Mouse (Mus musculus) liver, embryonic 11.5 days (tissue): ENCODE data around the gene Smad6. TPM values are rescaled to one million over a fixed set of nuclear protein-coding genes. Genes with fewer than 3 reads are reported as not detected.

ENCODE experiments used
- ATAC-seq: fragments of 200-750 bp; cut with Nextera tagmentation; replicated peaks from 2 replicates; pipeline ENCODE4 v1.8.0; 2017; ENCODE audit warnings: moderate number of reproducible peaks, mild to moderate bottlenecking, moderate TSS enrichment, moderate library complexity; ENCODE audit not compliant: low FRiP score
- DNase-seq: peaks from one replicate; pipeline ENCODE4 v3.0.0-alpha.2; 2017; ENCODE audit warnings: low spot score
- H3K27ac ChIP-seq: fragments of 300-500 bp; sonication (generic); 2 replicates; pipeline ENCODE4 v1.5.1; 2014; ENCODE audit warnings: mild to moderate bottlenecking, low read depth, low read length, control low read depth
- H3K27me3 ChIP-seq: fragments of 300-500 bp; sonication (generic); replicated peaks from 2 replicates; pipeline ENCODE4 v1.6.1; 2014; ENCODE audit warnings: low read length, mixed read lengths; ENCODE audit not compliant: control insufficient read depth, insufficient read depth
- H3K36me3 ChIP-seq: fragments of 300-500 bp; sonication (generic); 2 replicates; pipeline ENCODE4 v1.6.1; 2014; ENCODE audit warnings: mild to moderate bottlenecking, low read length, moderate library complexity, mixed read lengths; ENCODE audit not compliant: control insufficient read depth, insufficient read depth
- H3K4me1 ChIP-seq: fragments of 300-500 bp; sonication (generic); replicated peaks from 2 replicates; pipeline ENCODE4 v1.6.1; 2014; ENCODE audit warnings: low read length, mixed read lengths; ENCODE audit not compliant: control insufficient read depth, insufficient read depth
- H3K4me2 ChIP-seq: fragments of 300-500 bp; sonication (generic); 2 replicates; pipeline ENCODE4 v1.6.1; 2014; ENCODE audit warnings: mild to moderate bottlenecking, control low read depth, moderate library complexity
- H3K4me3 ChIP-seq: fragments of 300-500 bp; sonication (generic); 2 replicates; pipeline ENCODE4 v1.5.1; 2014; ENCODE audit warnings: low read depth, low read length, control low read depth
- H3K9ac ChIP-seq: fragments of 300-500 bp; sonication (generic); 2 replicates; pipeline ENCODE4 v1.6.1; 2014; ENCODE audit warnings: low read depth, low read length, control low read depth
- H3K9me3 ChIP-seq: fragments of 300-500 bp; sonication (generic); 2 replicates; pipeline ENCODE4 v1.6.1; 2016; ENCODE audit warnings: low read length, inconsistent platforms, mixed read lengths; ENCODE audit not compliant: control insufficient read depth
- WGBS: fragments of 180-500 bp; shearing (Covaris S2); extraction: QIAGEN DNeasy Blood & Tissue Kit; methylation state at CpG from one replicate; pipeline ENCODE4 v1.1.7; 2014; 5-methylcytosine and 5-hydroxymethylcytosine counted together
- polyA plus RNA-seq: library from polyadenylated mRNA; unstranded; fragments of >200 nt; fragmentation: Nextera tagmentation; extraction: Ambion mirVana; gene quantifications from 2 replicates; pipeline ENCODE4 v1.2.1, GENCODE M21; 2014

Smad6 gene
- polyA plus RNA-seq, 1 experiment from 2014 or later, result 10.1 TPM

GRCm38 (mm10) chr9:63967408-63968172 is 54.3 kb downstream of the Smad6 start:
- H3K4me1 ChIP-seq, result peaks cover 68% of the 10 kb centered on the region
- H3K4me2 ChIP-seq, result no peak overlapping the region
- H3K9me3 ChIP-seq, result no peaks in the 10 kb centered on the region
- ATAC-seq (no peak), DNase-seq (no peak)
- 72% methylated on average over 14 of the region's 14 CpGs for WGBS
- H3K9ac ChIP-seq, result no peak overlapping the region
- H3K36me3 ChIP-seq, result no peaks in the 10 kb centered on the region
- 0 out of 2 replicates have a peak overlapping the region, but pooled peaks have one; percentile 17 for H3K27ac ChIP-seq
- no peaks in the 10 kb centered on the region for H3K27me3 ChIP-seq
- no peak overlapping the region for H3K4me3 ChIP-seq

- H3K9me3 ChIP-seq, result no peaks in the 10 kb centered on the region
- H3K36me3 ChIP-seq, result no peaks in the 10 kb centered on the region; the same call in 1 of the 2 replicates
- no peak for ATAC-seq
- no peak overlapping the region for H3K4me3 ChIP-seq
- H3K27me3 ChIP-seq, result no peaks in the 10 kb centered on the region
- no peak overlapping the region for H3K4me2 ChIP-seq
- no peak for DNase-seq
- 40% methylated on average over 4 of the region's 4 CpGs for WGBS
- H3K4me1 ChIP-seq, result peaks cover 74% of the 10 kb centered on the region
- H3K9ac ChIP-seq, result no peak overlapping the region
- no peak overlapping the region for H3K27ac ChIP-seq
Measured at GRCm38 (mm10) chr9:63965579-63965981, 56.3 kb downstream of the Smad6 start.

DNA sequence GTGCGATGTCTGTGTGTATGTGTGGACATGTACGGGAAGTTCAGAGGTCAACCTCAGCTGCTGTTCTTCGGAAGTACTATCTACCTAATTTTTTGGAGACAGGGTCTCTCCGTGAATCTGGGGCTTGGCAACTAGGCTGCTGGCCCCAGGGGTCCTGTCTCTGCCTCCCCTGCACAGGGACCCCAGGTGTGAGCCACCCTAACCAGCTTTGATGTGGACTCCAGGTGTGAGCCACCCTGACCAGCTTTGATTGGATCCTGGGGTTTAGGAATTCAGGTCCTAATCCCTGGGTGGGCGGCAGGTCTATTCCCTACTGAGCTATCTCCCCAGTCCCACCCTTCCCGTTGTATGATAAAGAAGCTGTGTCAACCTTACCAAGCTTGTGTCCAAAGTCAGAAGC is 60.0 kb downstream of the Smad6 start:
- no peaks in the 10 kb centered on the region; the same call in 1 of the 2 replicates for H3K36me3 ChIP-seq
- WGBS, result 62% methylated on average over 6 of the region's 6 CpGs
- H3K27ac ChIP-seq, result no peak overlapping the region
- no peak overlapping the region for H3K4me3 ChIP-seq
- peaks cover 79% of the 10 kb centered on the region for H3K4me1 ChIP-seq
- no peak overlapping the region for H3K4me2 ChIP-seq
- H3K27me3 ChIP-seq, result no peaks in the 10 kb centered on the region
- DNase-seq (no peak), ATAC-seq (no peak)
- H3K9ac ChIP-seq, result no peak overlapping the region
- no peaks in the 10 kb centered on the region for H3K9me3 ChIP-seq

- Histone ChIP-seq H3K4me3 (no peak overlapping the region), H3K27ac (peak overlapping the region; percentile 44), H3K9me3 (no peaks in the 10 kb centered on the region), H3K4me2 (peak overlapping the region; percentile 37), H3K4me1 (peaks cover 76% of the 10 kb centered on the region), H3K9ac (peak overlapping the region; percentile 40; the same call in 1 of the 2 replicates), H3K27me3 (no peaks in the 10 kb centered on the region), H3K36me3 (no peaks in the 10 kb centered on the region; the same call in 1 of the 2 replicates)
- DNase-seq, result no peak
- WGBS, result 17% methylated on average over 4 of the region's 4 CpGs
- no peak for ATAC-seq
Measured at GRCm38 (mm10) chr9:63960829-63961185, 61.1 kb downstream of the Smad6 start.

GRCm38 (mm10) chr9:63959933-63960828 is 61.7 kb downstream of the Smad6 start:
- H3K4me3 ChIP-seq, result 0 out of 2 replicates have a peak overlapping the region, but pooled peaks have one; percentile 3
- peak; percentile 19; the same call in 1 of the 2 replicates for ATAC-seq
- H3K4me2 ChIP-seq, result peak overlapping the region; percentile 37
- H3K27ac ChIP-seq, result peak overlapping the region; percentile 44
- H3K36me3 ChIP-seq, result no peaks in the 10 kb centered on the region; the same call in 1 of the 2 replicates
- WGBS, result 9% methylated on average over 21 of the region's 21 CpGs
- no peak for DNase-seq
- peaks cover 72% of the 10 kb centered on the region for H3K4me1 ChIP-seq
- H3K9me3 ChIP-seq, result no peaks in the 10 kb centered on the region
- peak overlapping the region; percentile 40; the same call in 1 of the 2 replicates for H3K9ac ChIP-seq
- H3K27me3 ChIP-seq, result no peaks in the 10 kb centered on the region

GRCm38 (mm10) chr9:63959129-63959932 is 62.5 kb downstream of the Smad6 start:
- Histone ChIP-seq H3K4me3 (no peak overlapping the region), H3K9me3 (no peaks in the 10 kb centered on the region), H3K36me3 (no peaks in the 10 kb centered on the region; the same call in 1 of the 2 replicates), H3K27ac (peak overlapping the region; percentile 44), H3K4me2 (no peak overlapping the region), H3K4me1 (peaks cover 66% of the 10 kb centered on the region), H3K27me3 (no peaks in the 10 kb centered on the region), H3K9ac (no peak overlapping the region)
- no peak for DNase-seq
- ATAC-seq, result no peak
- 58% methylated on average over 17 of the region's 17 CpGs for WGBS

- peak overlapping the region; percentile 13; the same call in 1 of the 2 replicates for H3K27ac ChIP-seq
- no peaks in the 10 kb centered on the region for H3K27me3 ChIP-seq
- WGBS, result 39% methylated on average over 15 of the region's 15 CpGs
- peaks cover 58% of the 10 kb centered on the region for H3K4me1 ChIP-seq
- DNase-seq (no peak), ATAC-seq (no peak)
- H3K9me3 ChIP-seq, result no peaks in the 10 kb centered on the region
- no peak overlapping the region for H3K4me2 ChIP-seq
- no peak overlapping the region for H3K9ac ChIP-seq
- H3K4me3 ChIP-seq, result no peak overlapping the region
- no peaks in the 10 kb centered on the region; the same call in 1 of the 2 replicates for H3K36me3 ChIP-seq
Measured at GRCm38 (mm10) chr9:63958337-63959030, 63.4 kb downstream of the Smad6 start.
